Mouse (Mus musculus) stomach, postnatal 0 days (tissue): ENCODE data around the gene Nipa2. TPM values are rescaled to one million over a fixed set of nuclear protein-coding genes. Genes with fewer than 3 reads are reported as not detected.
"Not testable (repeated sequence)": the region's sequence is repeated elsewhere in the genome, so short reads cannot be mapped to it uniquely, and the experiment has no call there.

Experiments
- ATAC-seq: fragments of 200-750 bp; cut with Nextera tagmentation; 2 replicates; pipeline ENCODE4 v1.8.0; 2017; ENCODE audit not compliant: low FRiP score, low TSS enrichment
- DNase-seq: peaks from one replicate; pipeline ENCODE4 v3.0.0-alpha.2; 2016; ENCODE audit warnings: low spot score
- H3K27ac ChIP-seq: fragments of 300-500 bp; sonication (generic); replicated peaks from 2 replicates; pipeline ENCODE4 v1.5.1; 2014; ENCODE audit warnings: mild to moderate bottlenecking, control low read depth
- H3K27me3 ChIP-seq: fragments of 300-500 bp; sonication (generic); 2 replicates; pipeline ENCODE4 v1.6.1; 2014; ENCODE audit warnings: low read length; ENCODE audit not compliant: control insufficient read depth, insufficient read depth
- H3K36me3 ChIP-seq: fragments of 300-500 bp; sonication (generic); 2 replicates; pipeline ENCODE4 v1.6.1; 2014; ENCODE audit warnings: low read length, mixed read lengths; ENCODE audit not compliant: control insufficient read depth, insufficient read depth
- H3K4me1 ChIP-seq: fragments of 300-500 bp; sonication (generic); replicated peaks from 2 replicates; pipeline ENCODE4 v1.6.1; 2014; ENCODE audit warnings: antibody characterized with exemption; ENCODE audit not compliant: control insufficient read depth, insufficient read depth
- H3K4me2 ChIP-seq: fragments of 300-500 bp; sonication (generic); replicated peaks from 2 replicates; pipeline ENCODE4 v1.6.1; 2014; ENCODE audit warnings: low read depth, mild to moderate bottlenecking, control low read depth, moderate library complexity
- H3K4me3 ChIP-seq: fragments of 300-500 bp; sonication (generic); 2 replicates; pipeline ENCODE4 v1.5.1; 2014; ENCODE audit warnings: low read depth, low read length, control low read depth
- H3K9ac ChIP-seq: fragments of 300-500 bp; sonication (generic); 2 replicates; pipeline ENCODE4 v1.6.1; 2014; ENCODE audit warnings: mild to moderate bottlenecking, low read length, control low read depth, mixed read lengths
- H3K9me3 ChIP-seq: fragments of 300-500 bp; sonication (generic); 2 replicates; pipeline ENCODE4 v1.6.1; 2016; ENCODE audit warnings: low read length; ENCODE audit not compliant: control insufficient read depth
- CTCF ChIP-seq: IDR thresholded peaks from 2 replicates; pipeline ENCODE4 v1.5.1; 2016; ENCODE audit warnings: antibody characterized with exemption, low read depth, mild to moderate bottlenecking, moderate library complexity
- EP300 ChIP-seq: optimal IDR thresholded peaks from 2 replicates; pipeline ENCODE3; 2016; ENCODE audit warnings: antibody characterized with exemption
- WGBS: fragments of 180-500 bp; shearing (Covaris S2); extraction: QIAGEN DNeasy Blood & Tissue Kit; methylation state at CpG from one replicate; pipeline ENCODE4 v1.1.7; 2014; 5-methylcytosine and 5-hydroxymethylcytosine counted together
- polyA plus RNA-seq: library from polyadenylated mRNA; unstranded; fragments of >200 nt; fragmentation: Nextera tagmentation; extraction: Ambion mirVana; gene quantifications from 2 replicates; pipeline ENCODE4 v1.2.1, GENCODE M21; 2015

Nipa2 gene
- polyA plus RNA-seq, 1 experiment from 2014 or later = 38.0 TPM

DNA sequence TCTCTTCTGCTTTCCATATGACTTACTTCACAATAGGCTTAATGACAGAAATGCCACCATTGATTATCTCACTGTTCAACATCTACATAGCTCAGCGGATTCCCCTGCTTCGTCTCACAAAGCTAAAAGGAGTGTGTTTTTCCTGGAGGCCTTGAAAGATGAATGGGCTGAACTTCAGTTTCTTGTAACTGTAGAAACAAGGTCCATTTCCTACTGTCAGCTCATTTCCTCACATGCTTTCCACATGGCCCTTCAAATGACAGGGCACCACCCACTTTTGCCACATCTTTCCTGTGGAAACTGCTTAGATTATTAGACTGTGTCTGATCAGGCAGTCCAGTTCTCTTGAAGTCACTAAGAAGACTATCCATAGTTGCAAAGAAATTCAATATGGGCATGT is 33.6 kb downstream of the Nipa2 start:
- H3K27me3 ChIP-seq = no peaks in the 10 kb centered on the region
- no peak for DNase-seq
- WGBS = 82% methylated on average over 2 of the region's 2 CpGs
- ATAC-seq = no peak
- H3K4me1 ChIP-seq = no peaks in the 10 kb centered on the region
- TF ChIP-seq EP300 (no peak), CTCF (no peak)
- H3K36me3 ChIP-seq = peaks cover 21% of the 10 kb centered on the region
- H3K9me3 ChIP-seq = no peaks in the 10 kb centered on the region
- no peak overlapping the region for H3K27ac ChIP-seq
- no peak overlapping the region for H3K9ac ChIP-seq
- H3K4me3 ChIP-seq = no peak overlapping the region
- H3K4me2 ChIP-seq = no peak overlapping the region

DNA sequence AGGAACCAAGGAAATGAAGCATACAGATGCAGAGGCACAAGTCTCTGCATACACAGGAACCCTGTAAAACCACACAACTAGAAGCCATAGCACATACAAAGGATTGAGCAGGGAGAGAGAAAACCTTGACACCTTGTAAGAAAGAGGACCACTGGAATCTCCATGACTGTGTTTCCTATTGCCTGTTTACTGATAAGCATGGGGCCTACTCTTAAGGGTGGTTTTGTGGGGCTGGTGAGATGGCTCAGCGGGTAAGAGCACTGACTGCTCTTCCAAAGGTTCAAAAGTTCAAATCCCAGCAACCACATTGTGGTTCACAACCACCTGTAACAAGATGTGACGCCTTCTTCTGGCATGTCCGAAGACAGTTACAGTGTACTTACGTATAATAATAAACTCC is 35.0 kb downstream of the Nipa2 start:
- Histone ChIP-seq H3K9me3 (no peaks in the 10 kb centered on the region), H3K4me1 (no peaks in the 10 kb centered on the region), H3K4me2 (no peak overlapping the region), H3K9ac (no peak overlapping the region), H3K27ac (no peak overlapping the region), H3K27me3 (no peaks in the 10 kb centered on the region), H3K36me3 (peaks cover 29% of the 10 kb centered on the region), H3K4me3 (no peak overlapping the region)
- no peak for DNase-seq
- ATAC-seq = no peak
- WGBS = 90% methylated on average over 4 of the region's 4 CpGs
- TF ChIP-seq CTCF (no peak), EP300 (no peak)

- H3K27ac ChIP-seq, H3K9ac ChIP-seq, H3K4me3 ChIP-seq, H3K27me3 ChIP-seq, DNase-seq, H3K4me2 ChIP-seq, H3K4me1 ChIP-seq, ATAC-seq, H3K9me3 ChIP-seq: not testable (repeated sequence)
- WGBS = 93% methylated on average over 10 of the region's 11 CpGs
- peaks cover 35% of the 10 kb centered on the region for H3K36me3 ChIP-seq
Measured at GRCm38 (mm10) chr7:55918365-55918764, 43.9 kb downstream of the Nipa2 start.

GRCm38 (mm10) chr7:55912118-55912517 is 50.2 kb downstream of the Nipa2 start:
- 93% methylated on average over 5 of the region's 5 CpGs for WGBS

GRCm38 (mm10) chr7:55911371-55911770 is 50.9 kb downstream of the Nipa2 start:
- Histone ChIP-seq H3K9me3 (no peaks in the 10 kb centered on the region), H3K27ac (no peak overlapping the region), H3K9ac (no peak overlapping the region), H3K4me3 (no peak overlapping the region), H3K27me3 (no peaks in the 10 kb centered on the region), H3K4me1 (no peaks in the 10 kb centered on the region), H3K4me2 (no peak overlapping the region), H3K36me3 (peaks cover 31% of the 10 kb centered on the region)
- ATAC-seq (no peak), DNase-seq (no peak)
- no peak for TF ChIP-seq EP300
- TF ChIP-seq CTCF = no peak
- WGBS = 82% methylated on average over 8 of the region's 8 CpGs

More at GRCm38 (mm10) chr7:55912118-55912517, 50.2 kb downstream of the Nipa2 start:
- DNase-seq (no peak), ATAC-seq (no peak)
- Histone ChIP-seq H3K4me2 (no peak overlapping the region), H3K27ac (no peak overlapping the region), H3K9me3 (no peaks in the 10 kb centered on the region), H3K4me3 (no peak overlapping the region), H3K4me1 (no peaks in the 10 kb centered on the region), H3K9ac (no peak overlapping the region), H3K27me3 (no peaks in the 10 kb centered on the region), H3K36me3 (peaks cover 37% of the 10 kb centered on the region)
- TF ChIP-seq EP300 (no peak), CTCF (no peak)

GRCm38 (mm10) chr7:55910356-55910755 is 51.9 kb downstream of the Nipa2 start:
- Histone ChIP-seq H3K4me1 (no peaks in the 10 kb centered on the region), H3K4me3 (no peak overlapping the region), H3K36me3 (peaks cover 36% of the 10 kb centered on the region), H3K27ac (no peak overlapping the region), H3K9ac (no peak overlapping the region), H3K27me3 (no peaks in the 10 kb centered on the region), H3K9me3 (no peaks in the 10 kb centered on the region), H3K4me2 (no peak overlapping the region)
- 71% methylated on average over 2 of the region's 2 CpGs for WGBS
- DNase-seq (no peak), ATAC-seq (no peak)
- TF ChIP-seq CTCF = no peak
- no peak for TF ChIP-seq EP300
